Mouse (Mus musculus) limb, embryonic 15.5 days (tissue): ENCODE results near the gene Mmab. TPM values are rescaled to one million over a fixed set of nuclear protein-coding genes. Genes with fewer than 3 reads are reported as not detected.

Experiments
- ATAC-seq: fragments of 200-750 bp; cut with Nextera tagmentation; 2 replicates; pipeline ENCODE4 v1.8.0; 2017; ENCODE audit warnings: low read depth, moderate TSS enrichment; ENCODE audit not compliant: insufficient number of reproducible peaks, low FRiP score, low TSS enrichment
- H3K27ac ChIP-seq: fragments of 300-500 bp; sonication (generic); 2 replicates; pipeline ENCODE4 v1.5.1; 2015; ENCODE audit warnings: moderate library complexity, mild to moderate bottlenecking, inconsistent platforms
- H3K27me3 ChIP-seq: fragments of 300-500 bp; sonication (generic); 2 replicates; pipeline ENCODE4 v1.6.1; 2015; ENCODE audit warnings: inconsistent platforms
- H3K36me3 ChIP-seq: fragments of 300-500 bp; sonication (generic); 2 replicates; pipeline ENCODE4 v1.6.1; 2015; ENCODE audit warnings: inconsistent platforms
- H3K4me1 ChIP-seq: fragments of 300-500 bp; sonication (generic); 2 replicates; pipeline ENCODE4 v1.6.1; 2015; ENCODE audit warnings: inconsistent platforms
- H3K4me2 ChIP-seq: fragments of 300-500 bp; sonication (generic); 2 replicates; pipeline ENCODE4 v1.6.1; 2015; ENCODE audit warnings: mild to moderate bottlenecking, inconsistent platforms
- H3K4me3 ChIP-seq: fragments of 300-500 bp; sonication (generic); 2 replicates; pipeline ENCODE4 v1.5.1; 2015; ENCODE audit warnings: mild to moderate bottlenecking, inconsistent platforms
- H3K9ac ChIP-seq: fragments of 300-500 bp; sonication (generic); 2 replicates; pipeline ENCODE4 v1.6.1; 2015; ENCODE audit warnings: inconsistent platforms
- H3K9me3 ChIP-seq: fragments of 300-500 bp; sonication (generic); 2 replicates; pipeline ENCODE4 v1.6.1; 2016; ENCODE audit warnings: inconsistent platforms
- WGBS: fragments of 180-500 bp; shearing (Covaris S2); methylation state at CpG from one replicate; pipeline ENCODE4 v1.1.7; 2015; 5-methylcytosine and 5-hydroxymethylcytosine counted together
- microRNA-seq: library from miRNA; unstranded; fragments of <30 nt; microRNA quantifications from one replicate; pipeline ENCODE4, GENCODE M21; 2016
- polyA plus RNA-seq: library from polyadenylated mRNA; unstranded; fragments of >200 nt; fragmentation: Nextera tagmentation; extraction: Ambion mirVana; gene quantifications from 2 replicates; pipeline ENCODE4 v1.2.1, GENCODE M21; 2015

The Mmab gene
- polyA plus RNA-seq, 1 experiment from 2014 or later: 29.3 TPM

DNA sequence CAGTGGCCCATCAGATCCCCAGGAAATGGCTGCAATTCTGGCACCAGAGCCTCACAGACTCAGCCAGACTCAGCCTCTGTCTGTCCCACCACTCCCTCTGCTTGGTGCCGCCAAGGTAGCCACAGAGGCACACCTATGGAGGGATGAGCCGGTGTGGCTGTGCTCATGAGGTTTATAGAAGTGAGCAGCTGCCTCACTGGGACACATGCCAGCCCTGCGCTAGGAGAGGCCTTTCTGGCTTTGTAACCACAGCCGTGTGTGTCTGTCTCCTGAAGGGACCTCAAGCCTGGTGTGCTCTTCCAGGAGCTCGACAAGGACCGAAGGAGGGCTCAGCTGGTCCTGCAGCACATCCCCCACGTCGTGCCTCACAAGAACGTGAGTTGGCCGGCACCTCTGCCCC lies 36.6 kb downstream of the Mmab start:
- Histone ChIP-seq H3K4me3 (no peak overlapping the region), H3K36me3 (peaks cover 100% of the 10 kb centered on the region), H3K27ac (no peak overlapping the region), H3K9ac (no peak overlapping the region), H3K4me2 (no peak overlapping the region), H3K27me3 (no peaks in the 10 kb centered on the region), H3K4me1 (0 out of 2 replicates have a peak, but pooled peaks cover 3% of the 10 kb centered on the region), H3K9me3 (no peaks in the 10 kb centered on the region)
- 77% methylated on average over 10 of the region's 10 CpGs for WGBS
- no peak for ATAC-seq

DNA sequence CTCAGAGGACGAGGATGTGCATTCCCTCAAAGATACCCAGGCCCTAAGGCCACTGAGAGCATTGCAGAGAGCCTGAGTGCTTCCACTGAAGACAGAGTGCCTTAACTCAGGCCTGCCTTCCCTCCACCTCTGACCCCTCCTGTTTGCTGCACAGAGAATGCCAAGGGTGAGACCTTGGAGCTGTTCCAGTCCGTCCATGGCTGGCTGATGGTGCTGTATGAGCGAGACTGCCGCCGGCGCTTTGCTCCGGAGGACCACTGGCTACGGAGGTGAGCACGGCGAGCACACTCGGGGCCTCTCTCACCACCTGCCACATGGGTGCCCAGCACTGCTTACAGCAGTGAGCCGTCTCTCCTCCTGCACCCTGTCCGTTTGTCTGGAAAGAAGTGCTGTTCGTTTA lies 37.3 kb downstream of the Mmab start:
- 79% methylated on average over 14 of the region's 14 CpGs for WGBS
- H3K9ac ChIP-seq: no peak overlapping the region
- no peak for ATAC-seq
- no peaks in the 10 kb centered on the region for H3K9me3 ChIP-seq
- no peaks in the 10 kb centered on the region for H3K27me3 ChIP-seq
- H3K36me3 ChIP-seq: peaks cover 100% of the 10 kb centered on the region
- H3K4me1 ChIP-seq: 0 out of 2 replicates have a peak, but pooled peaks cover 3% of the 10 kb centered on the region
- no peak overlapping the region for H3K4me2 ChIP-seq
- no peak overlapping the region for H3K27ac ChIP-seq
- H3K4me3 ChIP-seq: no peak overlapping the region

- Histone ChIP-seq H3K9me3 (no peaks in the 10 kb centered on the region), H3K27me3 (no peaks in the 10 kb centered on the region), H3K4me2 (no peak overlapping the region), H3K27ac (no peak overlapping the region), H3K4me1 (no peaks in the 10 kb centered on the region), H3K36me3 (peaks cover 94% of the 10 kb centered on the region), H3K4me3 (no peak overlapping the region), H3K9ac (no peak overlapping the region)
- WGBS: 74% methylated on average over 9 of the region's 9 CpGs
- no peak for ATAC-seq
Observed at GRCm38 (mm10) chr5:114393169-114393568, 50.7 kb downstream of the Mmab start.

DNA sequence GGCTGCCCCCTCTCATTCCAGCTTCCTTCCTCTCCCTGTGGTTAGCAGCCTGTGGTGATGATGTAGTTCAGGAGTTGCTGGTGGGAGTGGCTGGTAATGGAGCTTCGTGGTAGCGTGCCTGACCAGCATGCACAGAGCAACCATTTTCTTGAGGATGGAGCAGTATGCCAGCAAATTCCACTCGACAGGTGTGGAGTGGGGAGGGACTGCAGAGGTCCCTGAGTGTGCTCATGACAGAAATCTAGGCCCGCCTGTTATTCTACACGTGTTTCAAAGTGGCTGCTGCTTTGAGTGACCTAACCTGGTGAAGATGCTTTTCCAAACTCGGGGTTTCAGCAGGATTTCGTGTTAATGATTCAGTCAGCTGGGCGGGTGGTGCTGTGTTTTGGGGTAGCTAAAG lies 59.4 kb downstream of the Mmab start:
- no peak overlapping the region for H3K9ac ChIP-seq
- no peaks in the 10 kb centered on the region for H3K27me3 ChIP-seq
- H3K4me3 ChIP-seq: no peak overlapping the region
- H3K9me3 ChIP-seq: no peaks in the 10 kb centered on the region
- peaks cover 17% of the 10 kb centered on the region for H3K4me1 ChIP-seq
- H3K4me2 ChIP-seq: no peak overlapping the region
- H3K36me3 ChIP-seq: peaks cover 52% of the 10 kb centered on the region
- ATAC-seq: no peak
- WGBS: 90% methylated on average over 8 of the region's 8 CpGs
- H3K27ac ChIP-seq: no peak overlapping the region

- Histone ChIP-seq H3K9ac (no peak overlapping the region), H3K4me1 (peaks cover 27% of the 10 kb centered on the region), H3K27ac (no peak overlapping the region), H3K4me2 (no peak overlapping the region), H3K9me3 (no peaks in the 10 kb centered on the region), H3K27me3 (no peaks in the 10 kb centered on the region), H3K4me3 (no peak overlapping the region), H3K36me3 (peaks cover 41% of the 10 kb centered on the region)
- no peak for ATAC-seq
- 78% methylated on average over 9 of the region's 9 CpGs for WGBS
Observed at GRCm38 (mm10) chr5:114383184-114383904, 60.5 kb downstream of the Mmab start.

Small RNA genes lying within 50 kb of the gene (microRNA-seq; reads per million reads assigned to microRNA genes)
- not detected for gene Mir7027

Other genes starting within 250 kb of the Mmab start
- not detected in 2 replicates for gene Foxn4, start 170.3 kb downstream of the Mmab start, polyA plus RNA-seq
- gene Myo1h, start 154.9 kb downstream of the Mmab start, polyA plus RNA-seq: 2.2 and 3.7 TPM in 2 replicates
- 112 and 117 TPM in 2 replicates for gene Kctd10, start 63.6 kb downstream of the Mmab start, polyA plus RNA-seq
- 39.6 and 41.9 TPM in 2 replicates for gene Ube3b, start 63.5 kb downstream of the Mmab start, polyA plus RNA-seq
- 58.6 and 65.9 TPM in 2 replicates for gene Mvk, start 209 bp upstream of the Mmab start, polyA plus RNA-seq
- 0.46 and 0.63 TPM in 2 replicates for gene Fam222a, start 124.0 kb upstream of the Mmab start, polyA plus RNA-seq
- 14.8 and 16.2 TPM in 2 replicates for gene Trpv4, start 214.4 kb upstream of the Mmab start, polyA plus RNA-seq
- 688 and 696 TPM in 2 replicates for gene Gltp, start 246.9 kb upstream of the Mmab start, polyA plus RNA-seq